Mouse (Mus musculus) cerebellum, adult 18-20 months (tissue): ENCODE results near the gene Rbm15b.

Source experiments
- DNase-seq, 2 experiments: peaks; one replicate each; pipeline ENCODE4 v3.0.0; 2021

The Rbm15b gene

DNA sequence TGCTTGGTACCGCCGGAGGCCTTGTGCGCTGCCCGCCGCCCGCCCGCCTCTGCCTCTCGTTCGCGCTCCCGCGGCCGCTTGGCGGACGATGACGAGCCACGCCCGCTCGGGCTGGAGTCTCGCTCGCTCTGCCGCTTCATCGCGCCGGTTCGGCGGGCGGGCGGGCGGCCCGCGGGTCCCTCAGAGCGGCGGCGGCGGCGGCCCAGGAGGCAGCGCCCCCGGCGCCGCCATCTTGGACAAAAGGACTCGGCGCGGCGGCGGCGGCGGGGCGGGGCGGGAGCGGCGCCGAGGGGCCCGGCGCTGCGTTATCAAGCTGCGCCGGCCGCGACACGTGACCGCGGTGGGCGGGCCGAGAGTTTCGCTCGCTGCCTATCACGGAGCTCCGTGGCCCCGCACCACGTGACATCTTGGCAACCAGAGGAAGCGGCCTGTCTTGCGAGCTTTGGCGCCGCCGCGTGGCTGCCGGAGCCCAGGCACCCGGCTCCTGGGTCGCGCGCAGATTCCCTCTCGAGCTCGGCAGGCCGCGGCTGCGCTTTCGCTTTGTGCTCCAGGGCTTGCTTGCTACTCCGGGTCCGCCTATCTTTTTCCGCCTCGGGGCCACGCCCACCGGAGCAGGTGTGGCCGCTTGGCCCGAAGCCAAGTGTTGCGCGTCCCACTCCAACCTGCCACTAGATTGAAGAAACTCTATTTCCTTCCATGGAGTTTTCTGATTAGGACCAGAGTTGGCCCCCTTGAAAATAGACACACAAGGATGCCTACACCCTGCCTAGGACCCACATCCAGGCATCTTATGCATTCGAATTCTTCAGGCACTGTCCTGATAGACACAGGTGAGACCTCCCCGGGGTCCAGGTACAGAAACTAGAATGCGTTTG, at the start of gene Rbm15b:
Gene Rbm15b (minus strand): TSS at position 601 of the 875 bp plus-strand sequence.
- peak; percentile 98 to 99 for DNase-seq

- DNase-seq: no peak
These were observed 47.8 kb upstream of the Rbm15b start for GRCm38 (mm10) chr9:106934998-106935397.

GRCm38 (mm10) chr9:106914878-106915277, 27.6 kb upstream of the Rbm15b start:
- no peak for DNase-seq

DNA sequence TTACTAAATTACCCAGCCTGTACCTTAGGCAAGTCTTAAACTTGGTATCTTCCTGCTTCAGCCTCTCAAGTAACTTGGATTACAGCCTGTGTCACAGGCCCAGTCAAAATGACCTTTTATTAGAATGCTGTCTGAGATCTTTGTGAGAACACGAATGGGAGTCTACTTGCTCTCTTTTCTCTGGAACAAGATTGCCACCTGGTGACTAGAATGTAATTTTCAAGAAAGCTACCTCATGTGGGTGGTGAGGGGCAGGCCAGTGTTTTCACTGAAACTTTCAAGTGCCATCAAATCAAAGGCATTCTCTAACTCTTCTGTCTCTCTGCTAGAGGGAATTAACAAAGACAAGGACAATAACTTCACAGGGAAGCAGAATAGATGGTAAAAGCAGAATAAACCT, 26.5 kb upstream of the Rbm15b start:
- DNase-seq: no peak

DNA sequence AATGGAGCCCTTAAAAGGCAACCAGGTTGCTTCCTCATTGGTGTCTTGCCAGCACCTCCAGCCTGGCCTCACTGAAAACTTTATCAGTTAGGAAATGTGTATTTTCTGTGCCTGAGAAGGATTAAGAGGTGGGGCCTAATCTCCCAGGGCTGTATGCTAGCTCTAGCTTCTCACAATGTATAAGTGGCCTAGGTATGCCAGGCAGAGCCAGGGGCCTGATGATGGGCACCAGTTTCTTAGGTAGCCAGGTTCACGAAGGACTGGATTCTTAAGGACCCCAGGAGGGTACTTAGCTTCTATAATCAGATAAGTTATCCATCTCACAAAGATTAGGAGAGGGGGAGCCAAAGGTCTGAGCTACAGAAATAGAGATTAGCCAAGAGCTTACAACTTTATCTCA, 24.4 kb upstream of the Rbm15b start:
- no peak for DNase-seq

GRCm38 (mm10) chr9:106908715-106909114, 21.5 kb upstream of the Rbm15b start:
- no peak for DNase-seq

DNA sequence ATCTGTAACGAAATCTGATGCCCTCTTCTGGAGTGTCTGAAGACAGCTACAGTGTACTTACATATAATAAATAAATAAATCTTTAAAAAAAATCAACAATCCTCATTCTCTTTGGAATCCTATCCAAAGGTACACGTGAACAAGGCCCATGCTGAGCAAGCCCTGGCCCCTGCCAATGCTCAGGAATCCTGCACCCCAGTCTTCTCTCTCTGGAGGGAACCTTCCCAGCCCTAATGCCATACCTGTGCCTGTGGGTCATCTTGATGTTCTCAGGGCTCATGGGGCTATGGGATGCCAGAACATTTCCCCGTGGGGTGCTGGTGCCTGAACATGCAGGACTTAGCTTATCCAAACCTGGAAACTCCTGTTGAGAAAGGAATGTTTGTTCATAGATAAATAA, 20.9 kb upstream of the Rbm15b start:
- no peak for DNase-seq

GRCm38 (mm10) chr9:106906597-106906996, 19.4 kb upstream of the Rbm15b start:
- no peak for DNase-seq

DNA sequence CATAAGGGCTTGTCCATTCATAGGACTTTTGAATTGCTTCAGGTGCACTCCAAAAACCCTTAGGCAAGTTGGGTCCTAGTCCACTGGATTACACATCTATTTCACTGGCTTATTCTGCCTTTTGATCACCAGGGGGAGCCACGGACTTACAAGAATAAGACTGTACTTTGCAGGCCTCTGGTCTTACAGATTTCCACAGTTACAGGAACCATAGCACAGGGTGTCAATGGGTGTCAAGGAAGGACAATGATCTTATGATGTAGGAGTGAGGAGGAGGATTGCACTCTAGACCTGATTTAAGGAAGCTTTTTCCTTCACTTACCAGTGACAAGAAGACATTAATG, 16.5 kb upstream of the Rbm15b start:
- DNase-seq: peak in 1 of 2 experiments; percentile 50

DNA sequence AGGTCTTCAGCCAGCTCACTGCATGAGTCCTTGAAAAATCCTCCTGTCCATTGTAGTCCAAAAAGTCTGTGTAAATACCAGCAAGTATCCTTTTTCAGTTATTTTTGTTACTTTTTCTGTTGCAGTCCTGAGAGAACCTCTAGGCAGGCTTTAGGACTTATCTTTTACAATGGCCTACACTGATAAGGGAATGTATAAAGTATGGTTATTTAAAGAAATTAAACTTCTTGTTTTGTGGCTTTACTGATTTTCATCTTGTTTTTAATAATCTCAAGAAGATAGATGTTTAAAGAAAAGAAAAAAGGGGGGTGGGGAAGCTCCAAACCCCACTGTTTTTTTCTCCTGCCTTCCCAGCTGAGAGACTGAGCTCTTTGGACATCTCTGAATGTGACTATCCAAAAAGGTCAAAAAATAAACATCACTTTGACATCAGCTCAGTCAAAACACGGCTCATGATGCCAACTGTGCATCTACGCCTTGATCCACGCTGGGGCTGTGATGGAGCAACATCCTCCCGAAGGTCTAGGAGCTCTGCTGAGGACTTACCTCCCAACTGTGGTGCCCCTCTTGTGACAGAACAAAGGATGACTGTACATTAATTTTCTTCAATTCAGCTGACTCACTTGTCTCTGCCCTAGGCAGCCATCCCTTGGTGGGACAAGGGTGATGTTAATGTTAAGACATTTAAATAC, 16.0 kb upstream of the Rbm15b start:
- no peak for DNase-seq

DNA sequence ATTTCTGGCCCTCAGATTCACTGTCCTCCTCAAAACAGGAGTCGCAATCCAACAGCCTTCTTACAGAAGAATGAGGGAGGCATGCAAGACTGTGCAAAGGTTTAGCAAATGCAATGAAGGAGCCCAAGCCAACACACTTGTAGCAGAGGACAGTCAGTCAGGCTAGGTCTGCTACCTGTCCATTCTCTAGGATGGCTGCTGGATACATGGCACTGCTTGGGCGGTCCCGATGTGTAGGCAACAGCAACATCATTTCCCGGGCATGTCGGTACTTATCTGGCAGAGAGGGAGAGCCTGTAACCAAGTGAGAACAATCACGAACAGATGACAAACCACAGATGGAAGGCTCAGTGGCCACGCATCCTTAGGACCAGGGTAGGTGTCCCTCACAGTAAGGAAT, 14.4 kb upstream of the Rbm15b start:
- DNase-seq: no peak

- DNase-seq: no peak
These were observed 11.7 kb upstream of the Rbm15b start for GRCm38 (mm10) chr9:106898901-106899300.

GRCm38 (mm10) chr9:106893327-106893726, 6.1 kb upstream of the Rbm15b start:
- DNase-seq: no peak

DNA sequence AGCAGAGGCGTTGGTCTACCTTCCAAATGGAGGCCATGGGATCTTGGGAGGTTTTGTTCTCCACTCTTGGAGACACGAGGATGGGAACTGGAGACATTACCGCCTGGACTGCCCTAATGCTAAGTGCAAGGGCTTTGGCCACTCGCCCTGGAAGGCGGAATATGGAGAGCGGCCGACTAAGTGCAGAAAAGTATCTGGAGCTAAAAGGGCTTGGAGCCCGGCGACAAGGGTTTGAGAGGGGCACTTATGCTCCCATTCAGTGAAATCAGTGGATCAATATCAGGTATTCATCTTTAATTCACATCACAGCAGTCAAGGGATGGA, 5.3 kb upstream of the Rbm15b start:
- DNase-seq: no peak

DNA sequence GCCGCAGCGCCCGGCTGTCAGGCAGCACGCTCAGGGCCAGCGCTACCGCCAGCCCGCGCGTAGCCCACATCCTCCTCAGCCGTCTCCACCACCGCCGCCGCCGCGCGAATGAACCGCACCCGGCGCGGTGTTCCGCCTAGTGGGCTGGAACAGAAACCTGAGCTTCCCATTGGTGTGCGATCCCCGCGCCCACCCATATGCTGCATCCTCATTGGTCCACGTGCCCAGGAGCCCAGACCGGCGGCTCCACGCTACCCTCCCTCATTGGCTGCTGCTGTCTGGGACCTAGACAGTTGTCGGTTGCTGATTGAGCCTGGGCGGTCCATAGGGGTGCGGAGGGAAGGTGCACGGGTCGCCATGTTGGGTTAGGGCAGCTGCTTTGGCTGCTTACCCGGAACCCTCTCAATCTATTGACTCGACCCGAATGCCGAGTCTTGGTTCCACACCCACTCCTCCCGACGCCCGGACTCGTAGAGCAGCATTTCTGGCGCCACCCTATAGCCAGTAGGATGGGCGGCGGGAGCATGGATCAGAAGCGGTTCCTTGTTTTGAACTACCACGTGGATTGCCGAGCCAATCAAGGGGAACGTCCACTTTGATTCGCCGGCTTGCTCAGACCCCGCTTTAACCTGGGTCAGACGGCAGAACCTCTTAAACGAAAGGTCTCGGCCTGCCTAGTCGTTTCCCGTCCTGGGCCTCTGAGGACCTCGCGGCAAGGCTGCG, 4.8 kb upstream of the Rbm15b start, which contains the start of gene Manf:
Gene Manf (minus strand): TSS at position 151 of the 723 bp plus-strand sequence.
- peak; percentile 96 to 99 for DNase-seq

DNA sequence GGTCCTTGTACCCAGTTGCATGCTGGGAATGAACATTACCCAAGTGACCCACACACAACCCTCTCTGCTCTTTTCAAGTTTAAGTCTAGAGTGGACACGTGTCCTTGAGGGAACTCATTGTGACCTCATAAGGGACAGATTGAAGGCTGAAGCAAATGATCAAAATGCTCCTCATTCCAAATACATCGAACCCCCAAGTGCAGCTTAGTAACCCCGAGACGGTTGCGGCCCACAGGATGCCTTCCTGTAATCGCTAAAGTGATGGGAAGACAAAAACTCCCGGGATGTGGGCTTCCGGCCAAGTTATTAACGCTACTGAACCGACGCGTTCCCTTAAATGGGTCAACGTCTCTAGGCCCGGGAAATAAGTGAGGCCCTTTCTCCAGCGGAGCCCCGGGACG, 4.1 kb upstream of the Rbm15b start:
- no peak for DNase-seq

- DNase-seq: peak in 1 of 2 experiments; percentile 50
These were observed 3.4 kb upstream of the Rbm15b start for GRCm38 (mm10) chr9:106890496-106891240.

GRCm38 (mm10) chr9:106889321-106889720, 2.1 kb upstream of the Rbm15b start:
- no peak for DNase-seq

GRCm38 (mm10) chr9:106888346-106888745, 1.1 kb upstream of the Rbm15b start:
- DNase-seq: no peak

DNA sequence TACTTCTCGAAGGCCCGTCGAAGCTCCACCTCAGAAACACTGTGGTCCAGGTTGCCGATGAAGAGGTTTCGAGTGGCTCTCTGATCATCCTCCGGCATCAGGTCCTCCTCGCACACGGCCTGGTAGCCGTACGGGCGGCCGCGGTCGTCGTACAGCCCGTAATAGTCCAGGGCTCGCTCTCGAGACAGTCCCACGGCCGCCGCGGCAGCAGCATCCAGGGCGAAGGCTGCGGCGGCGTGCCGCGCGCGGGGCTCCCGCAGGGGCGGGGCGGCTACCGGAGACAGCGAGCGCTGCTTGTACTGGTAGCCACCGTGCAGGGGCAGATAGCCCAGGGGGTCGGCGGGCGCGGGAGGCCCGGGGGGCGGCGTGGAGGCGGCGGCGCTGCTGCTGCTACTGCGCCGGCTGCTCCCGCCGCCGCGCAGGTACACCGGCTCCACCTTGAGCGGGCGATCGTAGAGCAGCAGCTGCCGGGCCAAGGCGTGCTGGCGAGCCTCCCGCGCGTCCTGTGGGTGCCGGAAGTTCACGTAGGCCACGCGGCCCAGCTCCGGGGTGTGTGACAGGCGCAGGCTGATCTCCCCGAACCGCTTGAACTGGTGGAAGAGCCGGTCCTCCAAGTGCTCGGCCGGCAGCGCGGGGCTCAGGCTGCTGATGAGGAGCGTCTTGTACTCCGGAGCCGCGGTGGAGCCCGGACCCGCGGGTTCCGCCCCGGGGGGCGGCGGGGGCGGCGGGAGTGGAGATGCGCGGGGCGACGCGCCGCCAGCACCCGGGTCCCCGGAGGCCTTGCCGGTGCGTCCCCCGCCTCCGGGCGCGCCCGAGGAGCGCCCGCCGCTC, 1.1 kb downstream of the Rbm15b start:
- DNase-seq: peak; percentile 63 to 75

DNA sequence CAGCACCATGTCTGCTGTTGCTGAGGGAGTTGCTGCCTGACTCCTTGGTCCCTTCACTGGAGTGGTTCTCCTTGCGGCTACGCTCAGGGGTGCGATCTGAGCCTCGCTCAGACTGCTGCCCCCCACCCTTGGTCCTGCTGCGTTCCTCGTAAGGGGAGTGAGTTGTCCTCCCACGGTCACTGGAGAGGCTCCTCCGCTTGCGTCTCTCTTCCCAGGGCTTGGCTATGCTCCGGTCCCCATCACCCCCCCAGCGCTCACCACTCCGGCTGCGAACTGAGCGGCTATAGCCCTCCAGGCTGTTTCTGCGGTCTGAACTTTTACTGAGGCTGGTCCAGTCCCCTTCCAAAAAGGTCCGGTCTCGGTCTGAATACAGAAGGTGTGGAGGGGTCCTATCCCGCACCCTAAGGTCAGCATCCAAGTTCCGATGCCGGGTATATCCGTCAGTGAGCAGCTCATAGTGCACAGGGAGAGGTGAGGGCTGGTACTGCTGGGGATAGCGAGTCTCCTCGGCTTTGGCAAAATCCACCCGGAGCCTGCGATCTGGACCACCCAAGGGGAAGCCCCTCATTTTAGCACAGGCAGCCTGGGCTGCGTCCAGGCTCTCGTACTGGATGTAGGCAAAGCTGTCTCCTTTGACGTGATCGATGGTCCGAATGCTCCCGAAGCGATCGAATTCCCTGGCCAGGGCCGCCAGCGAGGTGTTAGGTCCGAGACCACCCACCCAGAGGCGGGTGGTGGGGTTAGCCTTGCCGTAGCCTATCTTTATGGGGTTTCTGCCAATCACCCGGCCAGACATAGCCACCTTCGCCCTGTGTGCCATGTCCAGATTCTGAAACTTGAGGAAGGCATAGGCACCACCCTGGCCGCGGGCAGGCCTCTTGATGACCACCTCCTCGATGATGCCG, 2.0 kb downstream of the Rbm15b start:
- DNase-seq: peak in 1 of 2 experiments; percentile 34
